Mouse (Mus musculus): ENCODE data around the gene Asap2. TPM values are rescaled to one million over a fixed set of nuclear protein-coding genes. Genes with fewer than 3 reads are reported as not detected.
A peak's percentile ranks its signal among the peaks of the same experiment; 100 is the strongest.

Asap2 gene
- polyA plus RNA-seq, 1 experiment from 2014 or later: 4.3 TPM

- H3K9me3 ChIP-seq (ENCODE audit: control insufficient read depth, low read length): no peaks in the 10 kb centered on the region
- H3K27me3 ChIP-seq (replicated peaks; ENCODE audit: control insufficient read depth, insufficient read depth, low read length): no peaks in the 10 kb centered on the region
- H3K4me3 ChIP-seq (ENCODE audit: low read length): no peak overlapping the region
- peaks cover 33% of the 10 kb centered on the region for H3K4me1 ChIP-seq (ENCODE audit: control insufficient read depth, insufficient read depth, low read length)
- peak; percentile 80 for ATAC-seq
- no peak overlapping the region for H3K4me2 ChIP-seq (ENCODE audit: low read depth, low read length)
- 0 out of 2 replicates have a peak, but pooled peaks cover 3% of the 10 kb centered on the region for H3K36me3 ChIP-seq (ENCODE audit: control insufficient read depth, insufficient read depth, low read length)
- H3K9ac ChIP-seq (ENCODE audit: low read depth, low read length): peak overlapping the region; percentile 49; the same call in 1 of the 2 replicates
- WGBS: 66% methylated on average over 10 of the region's 10 CpGs
- peak overlapping the region; percentile 98 for H3K27ac ChIP-seq (ENCODE audit: low read length)
These were observed 219.0 kb downstream of the Asap2 start for GRCm38 (mm10) chr12:21209273-21209672.

- WGBS: 94% methylated on average over 17 of the region's 17 CpGs
- Histone ChIP-seq H3K4me1 (ENCODE audit: control insufficient read depth, insufficient read depth, low read length) (peaks cover 11% of the 10 kb centered on the region), H3K27me3 (replicated peaks; ENCODE audit: control insufficient read depth, insufficient read depth, low read length) (no peaks in the 10 kb centered on the region), H3K9me3 (ENCODE audit: control insufficient read depth, low read length) (no peaks in the 10 kb centered on the region), H3K27ac (ENCODE audit: low read length) (no peak overlapping the region), H3K36me3 (ENCODE audit: control insufficient read depth, insufficient read depth, low read length) (0 out of 2 replicates have a peak, but pooled peaks cover 3% of the 10 kb centered on the region), H3K4me3 (ENCODE audit: low read length) (no peak overlapping the region), H3K9ac (ENCODE audit: low read depth, low read length) (no peak overlapping the region), H3K4me2 (ENCODE audit: low read depth, low read length) (no peak overlapping the region)
- ATAC-seq: no peak
These were observed 222.6 kb downstream of the Asap2 start for GRCm38 (mm10) chr12:21212876-21213275.

- Histone ChIP-seq H3K4me1 (ENCODE audit: control insufficient read depth, insufficient read depth, low read length) (peaks cover 6% of the 10 kb centered on the region; the same call in 1 of the 2 replicates), H3K27me3 (replicated peaks; ENCODE audit: control insufficient read depth, insufficient read depth, low read length) (no peaks in the 10 kb centered on the region), H3K9ac (ENCODE audit: low read depth, low read length) (no peak overlapping the region), H3K4me2 (ENCODE audit: low read depth, low read length) (no peak overlapping the region), H3K36me3 (ENCODE audit: control insufficient read depth, insufficient read depth, low read length) (no peaks in the 10 kb centered on the region), H3K4me3 (ENCODE audit: low read length) (no peak overlapping the region), H3K27ac (ENCODE audit: low read length) (no peak overlapping the region), H3K9me3 (ENCODE audit: control insufficient read depth, low read length) (no peaks in the 10 kb centered on the region)
- 90% methylated on average over 8 of the region's 8 CpGs for WGBS
- no peak for ATAC-seq
These were observed 224.4 kb downstream of the Asap2 start for GRCm38 (mm10) chr12:21214551-21215165.

- no peak for ATAC-seq
- Histone ChIP-seq H3K27me3 (replicated peaks; ENCODE audit: control insufficient read depth, insufficient read depth, low read length) (no peaks in the 10 kb centered on the region), H3K4me3 (ENCODE audit: low read length) (no peak overlapping the region), H3K27ac (ENCODE audit: low read length) (no peak overlapping the region), H3K4me2 (ENCODE audit: low read depth, low read length) (no peak overlapping the region), H3K9ac (ENCODE audit: low read depth, low read length) (no peak overlapping the region), H3K4me1 (ENCODE audit: control insufficient read depth, insufficient read depth, low read length) (no peaks in the 10 kb centered on the region), H3K36me3 (ENCODE audit: control insufficient read depth, insufficient read depth, low read length) (no peaks in the 10 kb centered on the region; the same call in 1 of the 2 replicates), H3K9me3 (ENCODE audit: control insufficient read depth, low read length) (no peaks in the 10 kb centered on the region)
- 74% methylated on average over 11 of the region's 11 CpGs for WGBS
These were observed 227.7 kb downstream of the Asap2 start for GRCm38 (mm10) chr12:21217776-21218444.

- Histone ChIP-seq H3K4me1 (ENCODE audit: control insufficient read depth, insufficient read depth, low read length) (peaks cover 5% of the 10 kb centered on the region; the same call in 1 of the 2 replicates), H3K9ac (ENCODE audit: low read depth, low read length) (no peak overlapping the region), H3K27ac (ENCODE audit: low read length) (no peak overlapping the region), H3K36me3 (ENCODE audit: control insufficient read depth, insufficient read depth, low read length) (no peaks in the 10 kb centered on the region; the same call in 1 of the 2 replicates), H3K9me3 (ENCODE audit: control insufficient read depth, low read length) (no peaks in the 10 kb centered on the region), H3K4me2 (ENCODE audit: low read depth, low read length) (no peak overlapping the region), H3K27me3 (replicated peaks; ENCODE audit: control insufficient read depth, insufficient read depth, low read length) (no peaks in the 10 kb centered on the region), H3K4me3 (ENCODE audit: low read length) (no peak overlapping the region)
- WGBS: 71% methylated on average over 1 of the region's 1 CpGs
- no peak for ATAC-seq
These were observed 230.3 kb downstream of the Asap2 start for GRCm38 (mm10) chr12:21220596-21220995.

GRCm38 (mm10) chr12:21223923-21224322 lies 233.7 kb downstream of the Asap2 start:
- H3K9me3 ChIP-seq (ENCODE audit: control insufficient read depth, low read length): no peaks in the 10 kb centered on the region
- peak; percentile 27; the same call in 1 of the 2 replicates for ATAC-seq

GRCm38 (mm10) chr12:21225358-21225757 lies 235.1 kb downstream of the Asap2 start:
- H3K9ac ChIP-seq (ENCODE audit: low read depth, low read length): no peak overlapping the region
- no peaks in the 10 kb centered on the region; the same call in 1 of the 2 replicates for H3K36me3 ChIP-seq (ENCODE audit: control insufficient read depth, insufficient read depth, low read length)
- peaks cover 15% of the 10 kb centered on the region for H3K4me1 ChIP-seq (ENCODE audit: control insufficient read depth, insufficient read depth, low read length)
- ATAC-seq: no peak
- no peaks in the 10 kb centered on the region for H3K27me3 ChIP-seq (replicated peaks; ENCODE audit: control insufficient read depth, insufficient read depth, low read length)
- 82% methylated on average over 8 of the region's 8 CpGs for WGBS
- no peak overlapping the region for H3K4me2 ChIP-seq (ENCODE audit: low read depth, low read length)
- no peaks in the 10 kb centered on the region for H3K9me3 ChIP-seq (ENCODE audit: control insufficient read depth, low read length)
- H3K27ac ChIP-seq (ENCODE audit: low read length): no peak overlapping the region
- no peak overlapping the region for H3K4me3 ChIP-seq (ENCODE audit: low read length)

More at GRCm38 (mm10) chr12:21223923-21224322, 233.7 kb downstream of the Asap2 start:
- Histone ChIP-seq H3K9ac (ENCODE audit: low read depth, low read length) (no peak overlapping the region), H3K4me1 (ENCODE audit: control insufficient read depth, insufficient read depth, low read length) (peaks cover 15% of the 10 kb centered on the region), H3K27ac (ENCODE audit: low read length) (0 out of 2 replicates have a peak overlapping the region, but pooled peaks have one; percentile 11), H3K36me3 (ENCODE audit: control insufficient read depth, insufficient read depth, low read length) (no peaks in the 10 kb centered on the region; the same call in 1 of the 2 replicates), H3K4me3 (ENCODE audit: low read length) (no peak overlapping the region), H3K27me3 (replicated peaks; ENCODE audit: control insufficient read depth, insufficient read depth, low read length) (no peaks in the 10 kb centered on the region), H3K4me2 (ENCODE audit: low read depth, low read length) (no peak overlapping the region)
- 79% methylated on average over 4 of the region's 4 CpGs for WGBS

GRCm38 (mm10) chr12:21226316-21226715 lies 236.1 kb downstream of the Asap2 start:
- ATAC-seq: no peak
- H3K27ac ChIP-seq (ENCODE audit: low read length): no peak overlapping the region
- no peaks in the 10 kb centered on the region for H3K36me3 ChIP-seq (ENCODE audit: control insufficient read depth, insufficient read depth, low read length)
- H3K4me3 ChIP-seq (ENCODE audit: low read length): no peak overlapping the region
- 86% methylated on average over 9 of the region's 9 CpGs for WGBS
- no peak overlapping the region for H3K9ac ChIP-seq (ENCODE audit: low read depth, low read length)
- H3K4me1 ChIP-seq (ENCODE audit: control insufficient read depth, insufficient read depth, low read length): peaks cover 15% of the 10 kb centered on the region
- H3K27me3 ChIP-seq (replicated peaks; ENCODE audit: control insufficient read depth, insufficient read depth, low read length): no peaks in the 10 kb centered on the region
- no peaks in the 10 kb centered on the region for H3K9me3 ChIP-seq (ENCODE audit: control insufficient read depth, low read length)
- no peak overlapping the region for H3K4me2 ChIP-seq (ENCODE audit: low read depth, low read length)

GRCm38 (mm10) chr12:21227076-21227980 lies 237.1 kb downstream of the Asap2 start:
- WGBS: 43% methylated on average over 6 of the region's 6 CpGs
- no peaks in the 10 kb centered on the region for H3K9me3 ChIP-seq (ENCODE audit: control insufficient read depth, low read length)
- ATAC-seq: peak; percentile 89
- no peaks in the 10 kb centered on the region for H3K36me3 ChIP-seq (ENCODE audit: control insufficient read depth, insufficient read depth, low read length)
- no peak overlapping the region for H3K4me2 ChIP-seq (ENCODE audit: low read depth, low read length)
- H3K4me1 ChIP-seq (ENCODE audit: control insufficient read depth, insufficient read depth, low read length): peaks cover 15% of the 10 kb centered on the region
- H3K9ac ChIP-seq (ENCODE audit: low read depth, low read length): no peak overlapping the region
- H3K27ac ChIP-seq (ENCODE audit: low read length): peak overlapping the region; percentile 67
- no peaks in the 10 kb centered on the region for H3K27me3 ChIP-seq (replicated peaks; ENCODE audit: control insufficient read depth, insufficient read depth, low read length)
- H3K4me3 ChIP-seq (ENCODE audit: low read length): no peak overlapping the region
